Mouse (Mus musculus): ENCODE measurements around the gene Chchd10. TPM values are rescaled to one million over a fixed set of nuclear protein-coding genes. Genes with fewer than 3 reads are reported as not detected.

Gene Chchd10
- 144 to 159 TPM (median 149 TPM) in 4 replicates for total RNA-seq (2023; ENCODE audit: inconsistent age)

GRCm38 (mm10) chr10:75932891-75933290 lies at the start of gene Chchd10:
Chchd10 (plus strand) TSS chr10:75933130.

DNA sequence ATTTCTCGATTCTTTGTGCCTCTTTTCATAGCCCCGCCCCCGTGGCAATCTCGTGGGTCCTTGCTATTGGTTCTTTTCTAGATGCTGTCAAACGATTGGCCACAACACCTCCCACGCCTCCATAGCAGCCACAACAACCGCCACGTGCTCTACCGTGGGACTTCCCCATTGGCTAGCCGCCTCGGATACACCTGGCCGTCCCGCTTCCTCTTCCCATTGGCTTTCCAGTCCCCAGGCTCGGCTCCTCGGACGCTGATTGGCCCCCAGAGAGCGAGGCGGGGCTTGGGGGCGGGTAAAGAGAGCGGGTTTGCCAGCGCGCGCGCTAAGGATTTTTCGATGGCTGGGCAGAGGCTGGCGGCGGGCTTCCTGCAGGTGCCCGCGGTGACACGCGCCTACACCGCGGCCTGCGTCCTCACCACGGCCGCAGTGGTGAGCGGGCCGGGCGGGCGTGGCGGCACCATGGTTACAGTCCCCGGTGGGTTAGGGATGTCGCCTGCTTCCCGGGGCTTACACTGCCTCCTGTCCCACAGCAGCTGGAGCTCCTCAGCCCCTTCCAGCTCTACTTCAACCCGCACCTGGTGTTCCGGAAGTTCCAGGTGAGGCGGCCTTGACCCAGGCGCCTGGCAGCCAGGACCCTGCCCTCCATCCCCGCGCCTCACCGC lies 39.7 kb upstream of the Chchd10 start, which contains the start of gene Derl3:
Derl3 (plus strand) TSS at position 325 of the 662 bp plus-strand sequence.

DNA sequence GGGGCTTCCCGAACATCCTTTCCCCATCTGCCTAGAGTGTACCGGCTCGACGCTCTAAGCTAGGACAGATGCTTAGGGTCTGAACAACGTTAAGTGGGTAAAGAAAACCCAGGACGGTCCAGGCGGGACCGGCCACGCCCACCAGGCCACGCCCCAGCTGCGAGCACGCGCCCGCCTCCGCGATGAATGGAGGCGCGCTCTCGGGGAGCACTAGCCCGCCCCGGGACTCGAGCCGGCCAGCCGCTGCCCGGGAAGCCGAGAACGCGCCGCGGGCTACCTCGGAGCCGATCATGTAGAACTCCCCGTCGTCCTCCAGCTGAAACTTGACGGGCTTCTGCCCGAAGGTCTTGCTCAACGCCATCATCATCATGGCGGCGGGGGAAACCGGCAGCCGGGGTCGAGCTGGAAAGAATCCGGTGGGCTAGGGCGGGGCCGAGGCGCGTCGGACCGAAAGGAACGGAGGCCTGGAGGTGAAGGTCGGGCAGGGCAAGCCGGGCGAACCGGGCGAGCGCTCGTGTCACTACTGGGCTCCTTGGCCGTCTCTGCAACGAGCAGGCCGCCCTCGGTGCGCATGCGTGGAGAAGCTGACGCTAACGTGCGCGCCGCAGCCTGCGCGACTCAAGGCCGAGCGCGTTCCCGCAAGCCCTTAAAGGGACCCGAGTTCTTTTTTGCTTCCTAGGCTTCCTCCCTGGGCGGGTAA lies 11.8 kb upstream of the Chchd10 start, which contains the start of gene Smarcb1:
Smarcb1 (minus strand) TSS at position 592 of the 700 bp plus-strand sequence.

DNA sequence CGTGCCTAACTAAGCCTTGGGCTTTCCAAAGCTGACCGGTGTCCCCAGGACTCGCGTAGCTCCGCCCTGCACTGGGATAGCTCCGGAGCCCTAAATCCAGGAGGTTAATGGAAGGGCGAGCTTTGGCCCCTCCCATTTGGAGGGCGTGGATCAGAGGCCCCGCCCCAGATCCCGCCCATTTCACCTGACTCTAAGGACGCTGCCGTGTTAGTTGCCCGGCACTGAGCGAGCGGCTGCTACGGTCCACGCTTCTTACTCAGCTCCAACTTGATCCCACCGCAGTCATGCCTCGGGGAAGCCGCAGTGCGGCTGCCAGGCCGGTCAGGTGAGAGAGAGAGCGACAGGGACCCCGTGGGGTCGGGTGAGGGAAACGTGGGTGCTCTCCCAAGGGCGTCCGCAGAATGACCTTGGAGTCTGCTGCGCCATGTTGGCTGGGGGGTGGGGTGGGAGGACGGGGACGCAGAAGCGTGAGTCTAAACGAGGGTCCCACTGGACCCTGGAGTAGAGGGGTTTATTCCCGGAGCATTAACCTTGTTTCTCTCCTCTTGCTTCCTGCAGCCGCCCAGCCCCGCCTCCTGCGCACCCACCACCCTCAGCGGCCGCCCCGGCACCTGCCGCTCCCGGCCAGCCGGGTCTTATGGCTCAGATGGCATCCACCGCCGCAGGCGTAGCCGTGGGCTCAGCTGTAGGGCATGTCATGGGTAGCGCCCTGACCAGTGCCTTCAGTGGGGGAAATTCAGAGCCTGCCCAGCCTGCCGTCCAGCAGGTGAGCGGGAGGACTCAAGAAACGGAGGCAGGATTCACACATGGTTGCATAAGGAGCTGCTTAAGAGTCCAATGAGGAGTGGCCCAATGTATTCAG lies 3.0 kb downstream of the Chchd10 start, which contains the start of gene Mmp11:
Mmp11 (minus strand) TSS at position 817 of the 862 bp plus-strand sequence.

GRCm38 (mm10) chr10:75940520-75940919 lies 7.6 kb downstream of the Chchd10 start, which contains the start of gene Gm867:
Gm867 (minus strand) TSS chr10:75940672.

GRCm38 (mm10) chr10:75942736-75943477 lies 10.0 kb downstream of the Chchd10 start, which contains the start of gene Vpreb3:
Vpreb3 (plus strand) TSS chr10:75943057.

GRCm38 (mm10) chr10:75954381-75954811 lies 21.5 kb downstream of the Chchd10 start, which contains the start of gene Gm5134:
Gm5134 (plus strand) TSS chr10:75954514.

Other genes starting within 250 kb of the Chchd10 start
- 85.4 to 99.8 TPM (median 93.3 TPM) in 4 replicates for gene Cabin1, start 168.8 kb upstream of the Chchd10 start, total RNA-seq (2023; ENCODE audit: inconsistent age)
- 27.4 to 36.0 TPM (median 31.1 TPM) in 4 replicates for gene Ddt, start 159.7 kb upstream of the Chchd10 start, total RNA-seq (2023; ENCODE audit: inconsistent age)
- gene Gm20441, start 152.2 kb upstream of the Chchd10 start, total RNA-seq (2023; ENCODE audit: inconsistent age): not detected in 4 replicates
- gene Gstt3, start 151.7 kb upstream of the Chchd10 start, total RNA-seq (2023; ENCODE audit: inconsistent age): 6.7 to 10.3 TPM (median 8.6 TPM) in 4 replicates
- gene Gstt1, start 134.5 kb upstream of the Chchd10 start, total RNA-seq (2023; ENCODE audit: inconsistent age): not detected in 4 replicates
- gene Gstt4, start 110.6 kb upstream of the Chchd10 start, total RNA-seq (2023; ENCODE audit: inconsistent age): not detected in 4 replicates
- gene Gstt2, start 95.7 kb upstream of the Chchd10 start, total RNA-seq (2023; ENCODE audit: inconsistent age): 30.2 to 44.1 TPM (median 38.2 TPM) in 4 replicates
- 226 to 261 TPM (median 242 TPM) in 4 replicates for gene Mif, start 72.9 kb upstream of the Chchd10 start, total RNA-seq (2023; ENCODE audit: inconsistent age)
- 14.4 to 19.2 TPM (median 14.8 TPM) in 4 replicates for gene Derl3, start 39.7 kb upstream of the Chchd10 start, total RNA-seq (2023; ENCODE audit: inconsistent age)
- gene Smarcb1, start 11.5 kb upstream of the Chchd10 start, total RNA-seq (2023; ENCODE audit: inconsistent age): 75.2 to 82.6 TPM (median 81.7 TPM) in 4 replicates
- gene Mmp11, start 3.4 kb downstream of the Chchd10 start, total RNA-seq (2023; ENCODE audit: inconsistent age): 2.2 to 5.1 TPM (median 3.2 TPM) in 4 replicates
- not detected in 4 replicates for gene Gm867, start 7.5 kb downstream of the Chchd10 start, total RNA-seq (2023; ENCODE audit: inconsistent age)
- 106 to 145 TPM (median 134 TPM) in 4 replicates for gene Vpreb3, start 9.9 kb downstream of the Chchd10 start, total RNA-seq (2023; ENCODE audit: inconsistent age)
- 1.3 to 2.0 TPM (median 1.6 TPM) in 4 replicates for gene Gm5134, start 21.4 kb downstream of the Chchd10 start, total RNA-seq (2023; ENCODE audit: inconsistent age)
- gene Zfp280b, start 99.5 kb downstream of the Chchd10 start, total RNA-seq (2023; ENCODE audit: inconsistent age): 10.6 to 16.2 TPM (median 12.9 TPM) in 4 replicates
- gene Slc5a4b, start 177.8 kb downstream of the Chchd10 start, total RNA-seq (2023; ENCODE audit: inconsistent age): 0.21 TPM in 1 of 4 replicates, not detected in the others
- not detected in 4 replicates for gene Slc5a4a, start 214.3 kb downstream of the Chchd10 start, total RNA-seq (2023; ENCODE audit: inconsistent age)

All from B cell, adult (primary cell).